Mouse (Mus musculus) limb, embryonic 14.5 days (tissue): ENCODE measurements at regions not wholly inside any gene's neighbourhood (a gene's known extent, or its start where the extent isn't known, plus 50 kb on each side); places are given as distances from the start of the nearest gene placed in this dataset.

Experiments used
- ATAC-seq: fragments of 200-750 bp; cut with Nextera tagmentation; 2 replicates; pipeline ENCODE4 v1.8.0; 2017; ENCODE audit warnings: low read depth, moderate number of reproducible peaks, moderate TSS enrichment; ENCODE audit not compliant: low FRiP score
- DNase-seq: peaks from one replicate; pipeline ENCODE4 v3.0.0-alpha.2; 2015; ENCODE audit warnings: low spot score
- H3K27ac ChIP-seq: fragments of 300-500 bp; sonication (generic); replicated peaks from 2 replicates; pipeline ENCODE4 v1.5.1; 2014; ENCODE audit warnings: low read depth, mild to moderate bottlenecking, low read length, moderate library complexity, mixed read lengths
- H3K27me3 ChIP-seq: fragments of 300-500 bp; sonication (generic); 2 replicates; pipeline ENCODE4 v1.6.1; 2014; ENCODE audit warnings: low read length, mixed read lengths; ENCODE audit not compliant: control insufficient read depth, insufficient read depth
- H3K36me3 ChIP-seq: fragments of 300-500 bp; sonication (generic); 2 replicates; pipeline ENCODE4 v1.6.1; 2014; ENCODE audit warnings: mild to moderate bottlenecking, low read length, moderate library complexity, mixed read lengths; ENCODE audit not compliant: control insufficient read depth, insufficient read depth
- H3K4me1 ChIP-seq: fragments of 300-500 bp; sonication (generic); 2 replicates; pipeline ENCODE4 v1.6.1; 2014; ENCODE audit warnings: antibody characterized with exemption, low read length, mixed read lengths; ENCODE audit not compliant: control insufficient read depth, insufficient read depth
- H3K4me2 ChIP-seq: fragments of 300-500 bp; sonication (generic); replicated peaks from 2 replicates; pipeline ENCODE4 v1.6.1; 2014; ENCODE audit warnings: low read depth, mild to moderate bottlenecking, low read length, moderate library complexity; ENCODE audit not compliant: severe bottlenecking
- H3K4me3 ChIP-seq: fragments of 300-500 bp; sonication (generic); replicated peaks from 2 replicates; pipeline ENCODE4 v1.5.1; 2014; ENCODE audit warnings: low read length
- H3K9ac ChIP-seq: fragments of 300-500 bp; sonication (generic); 2 replicates; pipeline ENCODE4 v1.6.1; 2014; ENCODE audit warnings: mild to moderate bottlenecking, low read depth, low read length, moderate library complexity; ENCODE audit not compliant: severe bottlenecking
- H3K9me3 ChIP-seq: fragments of 300-500 bp; sonication (generic); 2 replicates; pipeline ENCODE4 v1.6.1; 2016; ENCODE audit warnings: low read length; ENCODE audit not compliant: control insufficient read depth
- POLR2A ChIP-seq: fragments of 200-500 bp; IDR thresholded peaks from 2 replicates; pipeline ENCODE4 v1.8.0; 2012; ENCODE audit warnings: inconsistent platforms, mild to moderate bottlenecking, moderate library complexity, borderline replicate concordance; ENCODE audit not compliant: insufficient read depth, insufficient read length; ENCODE audit errors: extremely low read depth
- WGBS: fragments of 180-500 bp; shearing (Covaris S2); extraction: QIAGEN DNeasy Blood & Tissue Kit; methylation state at CpG from one replicate; pipeline ENCODE4 v1.1.7; 2014; 5-methylcytosine and 5-hydroxymethylcytosine counted together

GRCm38 (mm10) chr12:7698324-7698944 is 279.0 kb upstream of the Apob start:
- Histone ChIP-seq H3K36me3 (no peaks in the 10 kb centered on the region), H3K4me1 (no peaks in the 10 kb centered on the region), H3K9me3 (no peaks in the 10 kb centered on the region), H3K4me3 (no peak overlapping the region), H3K27me3 (no peaks in the 10 kb centered on the region), H3K9ac (no peak overlapping the region), H3K27ac (no peak overlapping the region), H3K4me2 (no peak overlapping the region)
- ATAC-seq (no peak), DNase-seq (no peak)
- no peak for TF ChIP-seq POLR2A
- 79% methylated on average over 8 of the region's 8 CpGs for WGBS

- ATAC-seq (no peak), DNase-seq (no peak)
- TF ChIP-seq POLR2A, result no peak
- H3K4me2 ChIP-seq, result no peak overlapping the region
- no peaks in the 10 kb centered on the region for H3K4me1 ChIP-seq
- no peak overlapping the region for H3K9ac ChIP-seq
- no peak overlapping the region for H3K27ac ChIP-seq
- no peaks in the 10 kb centered on the region for H3K27me3 ChIP-seq
- H3K4me3 ChIP-seq, result no peak overlapping the region
- H3K9me3 ChIP-seq, result no peaks in the 10 kb centered on the region
- 77% methylated on average over 5 of the region's 5 CpGs for WGBS
- no peaks in the 10 kb centered on the region for H3K36me3 ChIP-seq
Observed at GRCm38 (mm10) chr12:7709102-7709501, 268.3 kb upstream of the Apob start.

- no peak for ATAC-seq
- no peak overlapping the region for H3K4me2 ChIP-seq
- H3K36me3 ChIP-seq, result no peaks in the 10 kb centered on the region
- no peak overlapping the region for H3K27ac ChIP-seq
- H3K9ac ChIP-seq, result no peak overlapping the region
- no peaks in the 10 kb centered on the region for H3K9me3 ChIP-seq
- H3K27me3 ChIP-seq, result no peaks in the 10 kb centered on the region
- 85% methylated on average over 2 of the region's 2 CpGs for WGBS
- no peak for TF ChIP-seq POLR2A
- H3K4me3 ChIP-seq, result no peak overlapping the region
- no peak for DNase-seq
- H3K4me1 ChIP-seq, result no peaks in the 10 kb centered on the region
Observed at GRCm38 (mm10) chr12:7709872-7710271, 267.6 kb upstream of the Apob start.

DNA sequence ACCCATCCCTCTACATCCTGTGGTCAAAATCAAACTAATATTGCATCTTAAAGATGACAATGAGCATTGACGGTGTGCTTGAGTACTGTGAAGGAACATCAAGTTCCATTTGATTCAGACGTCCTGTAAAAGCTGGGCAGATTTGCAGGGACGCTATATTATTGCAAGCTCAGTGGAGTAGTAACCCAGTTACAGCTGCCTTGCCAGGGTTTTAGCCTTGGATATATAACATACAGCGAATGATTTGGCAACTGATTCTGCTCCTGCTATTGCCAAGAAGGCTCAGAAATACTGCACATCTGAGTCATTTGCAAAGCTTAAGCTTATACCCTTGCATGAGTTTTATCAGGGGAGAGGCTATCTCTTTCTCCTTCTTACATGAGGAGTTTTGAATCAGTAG is 262.4 kb upstream of the Apob start:
- WGBS, result 83% methylated on average over 4 of the region's 4 CpGs
- no peaks in the 10 kb centered on the region for H3K4me1 ChIP-seq
- H3K9me3 ChIP-seq, result no peaks in the 10 kb centered on the region
- DNase-seq, result no peak
- no peak overlapping the region for H3K4me2 ChIP-seq
- H3K9ac ChIP-seq, result no peak overlapping the region
- no peaks in the 10 kb centered on the region for H3K27me3 ChIP-seq
- TF ChIP-seq POLR2A, result no peak
- no peaks in the 10 kb centered on the region for H3K36me3 ChIP-seq
- no peak overlapping the region for H3K4me3 ChIP-seq
- ATAC-seq, result no peak
- H3K27ac ChIP-seq, result no peak overlapping the region

DNA sequence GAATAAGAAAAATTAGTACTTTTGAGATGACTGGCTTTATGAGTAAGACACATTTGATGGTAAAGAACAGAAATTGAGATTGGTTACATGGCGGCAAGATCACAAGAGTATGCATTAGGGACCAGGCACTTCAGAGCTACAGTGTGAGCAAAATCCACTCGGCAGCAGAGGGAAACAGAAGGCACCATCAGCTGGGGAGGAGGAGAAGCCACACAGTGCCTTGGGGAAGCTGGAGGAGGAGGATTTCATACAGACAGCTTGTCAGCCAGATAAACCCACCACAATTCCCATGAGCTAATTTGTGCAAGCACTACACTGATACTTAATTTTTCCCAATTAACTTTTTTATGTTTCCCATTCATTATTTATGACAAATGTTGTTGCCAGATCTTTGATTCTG is 258.9 kb upstream of the Apob start:
- DNase-seq (no peak), ATAC-seq (no peak)
- 80% methylated on average over 2 of the region's 2 CpGs for WGBS
- Histone ChIP-seq H3K36me3 (no peaks in the 10 kb centered on the region), H3K27ac (no peak overlapping the region), H3K4me1 (no peaks in the 10 kb centered on the region), H3K27me3 (no peaks in the 10 kb centered on the region), H3K9ac (no peak overlapping the region), H3K4me3 (no peak overlapping the region), H3K4me2 (no peak overlapping the region), H3K9me3 (no peaks in the 10 kb centered on the region)
- no peak for TF ChIP-seq POLR2A

GRCm38 (mm10) chr12:7719080-7719479 is 258.4 kb upstream of the Apob start:
- DNase-seq (no peak), ATAC-seq (no peak)
- Histone ChIP-seq H3K4me3 (no peak overlapping the region), H3K4me2 (no peak overlapping the region), H3K9ac (no peak overlapping the region), H3K27ac (no peak overlapping the region), H3K27me3 (no peaks in the 10 kb centered on the region), H3K9me3 (no peaks in the 10 kb centered on the region), H3K36me3 (no peaks in the 10 kb centered on the region), H3K4me1 (no peaks in the 10 kb centered on the region)
- WGBS, result 73% methylated on average over 4 of the region's 4 CpGs
- TF ChIP-seq POLR2A, result no peak
